Mouse (Mus musculus): ENCODE data around the gene Svs4. TPM values are rescaled to one million over a fixed set of nuclear protein-coding genes. Genes with fewer than 3 reads are reported as not detected.

Gene Svs4
- not detected in 2 replicates for polyA plus RNA-seq (2012; rRNA removed)

DNA sequence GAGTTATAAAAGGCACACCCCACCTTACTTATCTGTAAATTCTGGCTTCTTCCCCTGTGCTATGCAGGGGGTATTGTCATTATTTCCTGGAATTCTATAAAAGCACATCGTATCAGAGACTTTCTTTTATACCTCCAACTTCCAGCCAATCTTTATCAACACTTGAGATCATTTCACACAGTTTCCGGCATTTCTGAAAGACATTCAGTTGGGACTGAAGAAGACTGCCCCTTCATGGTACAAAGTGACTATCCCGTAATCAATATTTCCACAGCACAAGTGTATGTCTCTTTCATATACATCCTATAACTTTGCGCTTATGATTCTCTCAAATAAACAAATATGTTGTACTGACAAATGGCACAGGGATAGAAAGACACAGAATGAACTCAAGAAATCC, at the start of gene Svs4:
Svs4 (minus strand) TSS at position 101 of the 400 bp plus-strand sequence.

DNA sequence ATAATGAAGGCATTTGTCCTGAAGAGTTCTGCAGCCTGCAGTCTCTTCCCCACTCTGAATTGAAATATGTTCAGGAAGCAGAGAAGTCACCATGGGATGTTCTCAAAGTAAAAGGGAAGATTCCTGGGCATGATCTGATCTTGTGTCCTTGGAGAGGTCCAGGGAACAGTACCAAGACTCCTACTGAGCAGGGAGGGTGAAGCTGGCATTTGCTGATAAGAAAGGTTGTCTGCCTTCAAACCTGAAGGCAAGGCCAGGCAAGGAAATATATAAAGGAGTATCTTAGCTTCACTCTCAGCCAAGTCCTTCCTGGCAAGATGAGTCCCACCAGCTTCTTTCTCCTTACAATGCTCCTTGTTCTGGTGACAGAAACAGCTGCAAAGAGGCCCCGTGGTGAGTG, 38.2 kb upstream of the Svs4 start, which contains the start of gene Svs6:
Svs6 (plus strand) TSS at position 301 of the 400 bp plus-strand sequence.

DNA sequence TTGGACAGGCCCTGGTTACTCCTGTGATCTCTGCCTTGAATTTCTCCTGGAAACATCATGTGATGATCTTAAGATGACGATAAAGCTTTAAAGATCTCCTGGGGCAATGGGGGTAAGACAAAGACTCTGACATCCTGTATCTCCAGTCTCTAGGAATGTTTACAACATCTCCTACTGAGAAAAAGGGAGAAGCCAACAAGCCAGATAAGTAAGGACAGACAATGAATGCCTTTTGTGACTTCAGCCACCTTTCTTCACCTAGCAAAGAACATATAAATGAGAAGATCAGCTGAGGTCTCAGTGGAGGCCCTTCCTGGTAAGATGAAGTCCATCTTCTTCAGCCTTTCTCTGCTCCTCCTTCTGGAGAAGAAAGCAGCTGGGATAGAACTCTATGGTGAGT, 10.7 kb upstream of the Svs4 start, which contains the start of gene Svs3a:
Svs3a (plus strand) TSS at position 301 of the 400 bp plus-strand sequence.

DNA sequence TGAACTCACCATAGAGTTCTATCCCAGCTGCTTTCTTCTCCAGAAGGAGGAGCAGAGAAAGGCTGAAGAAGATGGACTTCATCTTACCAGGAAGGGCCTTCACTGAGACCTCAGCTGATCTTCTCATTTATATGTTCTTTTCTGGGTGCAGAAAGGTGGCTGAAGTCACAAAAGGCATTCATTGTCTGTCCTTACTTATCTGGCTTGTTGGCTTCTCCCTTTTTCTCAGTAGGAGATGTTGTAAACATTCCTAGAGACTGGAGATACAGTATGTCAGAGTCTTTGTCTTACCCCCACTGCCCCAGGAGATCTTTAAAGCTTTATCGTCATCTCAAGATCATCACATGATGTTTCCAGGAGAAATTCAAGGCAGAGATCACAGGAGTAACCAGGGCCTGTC, 21.7 kb downstream of the Svs4 start, which contains the start of gene Svs3b:
Svs3b (minus strand) TSS at position 101 of the 400 bp plus-strand sequence.

DNA sequence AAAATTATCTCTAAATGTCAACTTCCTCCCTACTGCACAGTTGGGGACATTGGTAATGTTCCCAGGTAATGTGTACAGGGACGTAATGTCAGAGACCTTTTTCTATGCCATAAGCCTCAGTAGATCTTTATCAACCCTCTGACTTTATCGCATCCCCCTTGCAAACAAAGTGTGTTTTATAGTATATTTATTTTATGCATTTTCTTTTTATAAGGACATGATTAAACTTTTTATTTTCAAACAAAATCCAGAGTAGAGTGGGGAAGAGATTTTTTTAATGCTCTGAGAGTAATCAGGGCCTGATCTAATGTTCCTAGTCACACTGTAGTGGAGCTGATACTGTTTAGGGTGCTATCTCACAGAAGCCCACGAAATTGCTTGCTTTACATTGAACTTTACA, 39.9 kb downstream of the Svs4 start, which contains the start of gene Svs2:
Svs2 (minus strand) TSS at position 101 of the 400 bp plus-strand sequence.

Other genes with a start within 250 kb of the Svs4 start
- 25.4 and 52.5 TPM in 2 replicates for gene Stk4, start 208.1 kb downstream of the Svs4 start, polyA plus RNA-seq (2012; rRNA removed)
- 31.3 and 37.2 TPM in 2 replicates for gene Tomm34, start 207.3 kb downstream of the Svs4 start, polyA plus RNA-seq (2012; rRNA removed)
- gene Kcns1, start 107.3 kb downstream of the Svs4 start, polyA plus RNA-seq (2012; rRNA removed), result 0.08 and 0.24 TPM in 2 replicates
- not detected in 2 replicates for gene Wfdc5, start 95.7 kb downstream of the Svs4 start, polyA plus RNA-seq (2012; rRNA removed)
- not detected in 2 replicates for gene Wfdc12, start 87.9 kb downstream of the Svs4 start, polyA plus RNA-seq (2012; rRNA removed)
- gene Wfdc15a, start 78.3 kb downstream of the Svs4 start, polyA plus RNA-seq (2012; rRNA removed), result not detected in 2 replicates
- gene Wfdc15b, start 56.8 kb downstream of the Svs4 start, polyA plus RNA-seq (2012; rRNA removed), result 0.22 TPM in 1 of 2 replicates, not detected in the other
- not detected in 2 replicates for gene Svs2, start 40.0 kb downstream of the Svs4 start, polyA plus RNA-seq (2012; rRNA removed)
- not detected in 2 replicates for gene Svs3b, start 21.8 kb downstream of the Svs4 start, polyA plus RNA-seq (2012; rRNA removed)
- gene Svs3a, start 10.8 kb upstream of the Svs4 start, polyA plus RNA-seq (2012; rRNA removed), result not detected in 2 replicates
- gene Svs6, start 38.3 kb upstream of the Svs4 start, polyA plus RNA-seq (2012; rRNA removed), result not detected in 2 replicates
- not detected in 2 replicates for gene Svs5, start 54.3 kb upstream of the Svs4 start, polyA plus RNA-seq (2012; rRNA removed)
- gene Slpi, start 110.6 kb upstream of the Svs4 start, polyA plus RNA-seq (2012; rRNA removed), result 0.68 and 1.5 TPM in 2 replicates
- 0.07 and 0.17 TPM in 2 replicates for gene Rbpjl, start 124.7 kb upstream of the Svs4 start, polyA plus RNA-seq (2012; rRNA removed)
- 2.9 and 14.2 TPM in 2 replicates for gene Matn4, start 126.7 kb upstream of the Svs4 start, polyA plus RNA-seq (2012; rRNA removed)
- gene Sdc4, start 165.4 kb upstream of the Svs4 start, polyA plus RNA-seq (2012; rRNA removed), result 7.6 and 10.2 TPM in 2 replicates
- gene Sys1, start 178.5 kb upstream of the Svs4 start, polyA plus RNA-seq (2012; rRNA removed), result 38.9 and 39.1 TPM in 2 replicates
- gene Gm20458, start 182.5 kb upstream of the Svs4 start, polyA plus RNA-seq (2012; rRNA removed), result 6.1 and 9.4 TPM in 2 replicates
- gene Trp53tg5, start 195.3 kb upstream of the Svs4 start, polyA plus RNA-seq (2012; rRNA removed), result not detected in 2 replicates
- gene Dbndd2, start 207.6 kb upstream of the Svs4 start, polyA plus RNA-seq (2012; rRNA removed), result 3.9 and 4.5 TPM in 2 replicates
- gene Pigt, start 219.1 kb upstream of the Svs4 start, polyA plus RNA-seq (2012; rRNA removed), result 46.1 and 59.7 TPM in 2 replicates

Measured in central nervous system, embryonic 11.5 days (tissue).